Mouse (Mus musculus): ENCODE results near the gene Irak2. TPM values are rescaled to one million over a fixed set of nuclear protein-coding genes. Genes with fewer than 3 reads are reported as not detected.

Irak2 gene
- total RNA-seq, 2 experiments from 2014 or later, result 12.5 to 13.2 TPM

- DNase-seq (ENCODE audit: low spot score in 2 of 2), result no peak
Observed at GRCm38 (mm10) chr6:113639201-113639600, 934 bp downstream of the Irak2 start.

GRCm38 (mm10) chr6:113642605-113643004 is 4.3 kb downstream of the Irak2 start:
- no peak for DNase-seq (ENCODE audit: low spot score in 2 of 2)

GRCm38 (mm10) chr6:113643021-113643420 is 4.8 kb downstream of the Irak2 start:
- DNase-seq (ENCODE audit: low spot score in 2 of 2), result no peak

- no peak for DNase-seq (ENCODE audit: low spot score in 2 of 2)
Observed at GRCm38 (mm10) chr6:113643967-113644366, 5.7 kb downstream of the Irak2 start.

GRCm38 (mm10) chr6:113644808-113645207 is 6.5 kb downstream of the Irak2 start:
- no peak for DNase-seq (ENCODE audit: low spot score in 2 of 2)

- DNase-seq (ENCODE audit: low spot score in 2 of 2), result no peak
Observed at GRCm38 (mm10) chr6:113649346-113650196, 11.3 kb downstream of the Irak2 start.

- no peak for DNase-seq (ENCODE audit: low spot score in 2 of 2)
Observed at GRCm38 (mm10) chr6:113650197-113650640, 12.0 kb downstream of the Irak2 start.

- no peak for DNase-seq (ENCODE audit: low spot score in 2 of 2)
Observed at GRCm38 (mm10) chr6:113651626-113652025, 13.4 kb downstream of the Irak2 start.

GRCm38 (mm10) chr6:113653551-113653950 is 15.3 kb downstream of the Irak2 start:
- DNase-seq (ENCODE audit: low spot score in 2 of 2), result no peak

GRCm38 (mm10) chr6:113654102-113654501 is 15.8 kb downstream of the Irak2 start:
- no peak for DNase-seq (ENCODE audit: low spot score in 2 of 2)

- peak in 1 of 2 experiments; percentile 46 for DNase-seq (ENCODE audit: low spot score in 2 of 2)
Observed at GRCm38 (mm10) chr6:113654753-113655397, 16.6 kb downstream of the Irak2 start.

GRCm38 (mm10) chr6:113655475-113655874 is 17.2 kb downstream of the Irak2 start:
- no peak for DNase-seq (ENCODE audit: low spot score in 2 of 2)

GRCm38 (mm10) chr6:113656847-113657246 is 18.6 kb downstream of the Irak2 start:
- DNase-seq (ENCODE audit: low spot score in 2 of 2), result no peak

GRCm38 (mm10) chr6:113658226-113658625 is 20.0 kb downstream of the Irak2 start:
- no peak for DNase-seq (ENCODE audit: low spot score in 2 of 2)

- DNase-seq (ENCODE audit: low spot score in 2 of 2), result no peak
Observed at GRCm38 (mm10) chr6:113659648-113660491, 21.6 kb downstream of the Irak2 start.

GRCm38 (mm10) chr6:113660492-113661352 is 22.5 kb downstream of the Irak2 start:
- DNase-seq (ENCODE audit: low spot score in 2 of 2), result no peak

- DNase-seq (ENCODE audit: low spot score in 2 of 2), result no peak
Observed at GRCm38 (mm10) chr6:113661353-113662241, 23.3 kb downstream of the Irak2 start.

GRCm38 (mm10) chr6:113662964-113663700 is 24.9 kb downstream of the Irak2 start:
- DNase-seq (ENCODE audit: low spot score in 2 of 2), result no peak

- no peak for DNase-seq (ENCODE audit: low spot score in 2 of 2)
Observed at GRCm38 (mm10) chr6:113664305-113664704, 26.0 kb downstream of the Irak2 start.

Data from adrenal gland, postnatal 4 days (tissue).